Mouse (Mus musculus) 3134 (cell line): ENCODE data around the gene Polr2e.

Experiments
- DNase-seq: peaks from one replicate; pipeline ENCODE4 v3.0.0-alpha.2; 2011; ENCODE audit warnings: low spot score; ENCODE audit not compliant: insufficient read length; ENCODE audit errors: extremely low read depth

Polr2e gene

DNA sequence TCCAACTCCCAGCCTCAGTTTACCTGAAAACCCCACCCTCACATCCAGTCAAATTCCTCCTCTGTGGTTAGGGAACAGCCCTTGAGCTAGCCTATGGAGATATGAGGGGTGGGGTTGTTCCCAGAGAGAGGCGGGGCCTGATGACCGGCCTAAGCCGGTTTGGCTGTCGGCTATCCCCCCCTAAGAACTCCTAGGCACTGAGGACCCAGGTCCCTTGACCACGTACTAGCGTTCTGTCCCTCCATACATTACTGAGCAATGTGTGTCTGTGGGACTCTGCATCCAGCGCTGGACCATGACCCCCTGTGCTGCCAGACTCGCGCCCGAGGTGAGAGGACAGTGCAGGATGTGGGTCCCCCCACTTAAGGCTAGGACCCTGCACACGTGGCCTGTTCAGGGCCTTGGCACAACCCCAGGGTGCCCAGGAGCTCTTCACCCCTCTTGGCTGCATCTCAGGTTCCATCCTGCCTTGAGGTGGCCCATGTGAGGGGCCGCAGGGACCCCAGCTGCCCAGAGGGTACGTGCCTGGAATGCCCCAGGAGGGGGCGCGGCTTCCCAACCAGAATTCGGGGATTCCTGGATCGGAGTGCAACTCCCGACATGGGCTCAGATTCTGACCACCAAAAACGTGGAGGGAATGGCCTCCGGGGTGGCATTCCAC is 20.0 kb downstream of the Polr2e start:
- no peak for DNase-seq

DNA sequence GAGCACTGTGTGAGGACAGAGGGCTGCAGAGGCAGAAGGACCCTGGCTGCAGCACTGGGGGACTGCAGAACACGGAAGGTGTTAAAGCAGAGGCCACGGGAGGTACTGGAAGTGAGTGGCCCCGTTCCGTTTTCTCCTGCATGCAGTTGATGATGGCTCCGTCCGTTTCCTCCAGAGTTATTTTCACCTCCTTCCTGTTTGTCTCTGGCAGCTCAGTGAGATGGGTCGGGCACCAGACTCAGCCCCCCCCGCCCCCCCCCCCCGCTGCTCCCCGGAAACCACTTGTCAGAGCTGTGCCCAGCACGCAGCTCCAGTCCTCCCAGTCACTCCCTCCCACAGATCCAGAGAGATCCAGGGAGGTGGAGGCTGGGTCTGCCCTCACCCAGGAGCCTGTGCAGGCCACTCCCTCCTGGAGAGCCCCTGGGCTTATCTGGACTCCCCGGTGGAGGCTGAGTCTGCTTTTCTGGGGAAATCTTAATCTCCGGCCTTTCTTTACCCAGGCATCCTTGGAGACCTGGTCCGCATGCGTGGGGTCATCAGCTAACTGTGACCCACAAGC is 20.8 kb downstream of the Polr2e start:
- DNase-seq = peak; percentile 55

DNA sequence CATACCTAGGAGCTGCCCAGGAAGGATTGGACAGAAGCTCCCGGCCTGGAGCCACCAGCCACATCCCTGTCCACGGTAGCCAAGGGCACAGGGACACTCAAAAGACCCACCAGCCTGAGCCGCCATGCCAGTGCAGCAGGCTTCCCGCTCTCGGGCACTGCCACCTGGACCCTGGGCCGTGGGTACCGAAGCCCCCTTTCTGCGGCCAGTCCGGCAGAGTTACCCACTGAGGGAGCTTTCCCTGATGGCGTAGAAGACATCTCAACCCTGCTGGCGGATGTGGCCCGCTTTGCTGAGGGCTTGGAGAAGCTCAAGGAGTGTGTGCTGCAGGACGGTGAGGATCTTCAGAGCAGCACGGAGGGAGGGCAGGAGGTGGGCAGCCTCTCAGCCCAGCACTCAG is 21.8 kb downstream of the Polr2e start:
- no peak for DNase-seq

DNA sequence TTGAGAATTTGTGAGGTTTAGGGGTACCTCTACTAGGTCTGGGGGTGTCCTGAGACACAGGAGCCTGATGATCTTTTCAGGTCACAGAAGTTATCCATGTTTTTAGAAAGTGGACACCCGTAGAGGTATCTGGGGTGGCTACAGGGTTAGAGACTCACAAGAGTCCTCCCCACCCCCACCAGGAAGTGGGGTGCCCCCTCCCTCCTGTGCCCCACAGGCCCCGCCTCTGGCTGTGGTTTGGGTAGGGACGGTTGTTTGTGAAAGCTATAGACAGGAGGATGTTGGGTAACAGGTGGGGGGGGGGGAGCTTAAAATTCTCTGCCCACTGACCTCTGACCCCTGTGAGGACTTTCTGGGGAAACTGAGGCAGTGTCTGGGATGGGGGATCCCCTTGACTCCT is 22.2 kb downstream of the Polr2e start:
- no peak for DNase-seq

DNA sequence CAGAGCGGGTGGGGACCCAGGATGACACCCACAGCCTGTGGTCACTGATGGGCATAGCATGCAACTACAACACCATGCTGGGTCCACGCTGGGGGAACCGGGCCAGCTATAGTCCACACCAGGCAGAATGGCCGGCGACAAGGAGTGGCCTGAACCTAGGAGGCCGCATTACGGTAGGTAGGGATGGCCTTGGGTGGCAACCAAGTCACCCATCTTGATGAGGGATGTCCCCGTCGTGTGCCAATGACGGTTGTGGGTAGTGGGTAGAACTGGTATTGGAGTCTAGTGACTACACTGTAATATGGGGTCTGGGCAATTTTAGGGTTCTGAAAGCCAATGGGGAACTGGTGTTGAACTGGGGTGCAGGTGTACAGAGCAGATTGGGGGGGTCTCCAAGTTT is 22.7 kb downstream of the Polr2e start:
- DNase-seq = no peak

DNA sequence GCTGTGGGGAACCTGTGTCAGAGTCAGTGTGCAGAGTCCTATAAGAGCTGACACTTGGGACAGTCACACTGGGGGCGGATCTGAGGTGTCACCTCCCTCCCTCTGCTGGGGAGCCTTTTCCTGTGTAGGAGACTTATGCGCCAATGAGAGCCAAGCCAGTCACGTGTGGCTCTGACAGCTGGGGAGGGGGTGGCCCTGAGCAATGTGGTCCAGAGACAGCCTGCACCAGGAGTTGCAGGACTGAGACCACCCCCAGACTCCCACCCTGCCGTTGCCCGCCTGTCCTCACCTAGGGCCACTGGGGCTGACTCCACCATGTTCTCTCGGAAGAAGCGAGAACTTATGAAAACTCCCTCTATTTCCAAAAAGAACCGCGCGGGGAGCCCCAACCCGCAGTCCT is 23.1 kb downstream of the Polr2e start, which contains the start of gene Arhgap45:
Gene Arhgap45, plus strand, starts transcription at position 143 of the 400 bp plus-strand sequence.
- no peak for DNase-seq

DNA sequence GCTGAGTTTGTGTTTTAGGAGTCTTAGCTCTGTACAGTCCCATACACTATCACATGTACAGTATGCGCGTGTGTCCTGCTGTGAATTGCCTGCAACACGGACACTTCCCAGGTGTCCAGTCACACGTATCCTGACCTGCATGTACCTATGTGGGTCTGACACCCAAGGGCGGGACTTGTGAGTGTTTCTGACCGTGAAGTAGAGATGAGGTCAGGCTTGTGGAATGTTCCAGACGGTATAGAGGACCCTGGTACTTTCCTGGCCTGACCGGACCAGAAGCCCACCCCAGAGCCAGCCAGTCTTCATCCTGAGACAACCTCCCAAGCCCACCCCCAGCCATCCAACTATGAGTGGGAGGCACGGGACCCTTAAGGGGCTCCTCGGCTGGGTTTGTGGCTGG is 24.0 kb downstream of the Polr2e start:
- no peak for DNase-seq

DNA sequence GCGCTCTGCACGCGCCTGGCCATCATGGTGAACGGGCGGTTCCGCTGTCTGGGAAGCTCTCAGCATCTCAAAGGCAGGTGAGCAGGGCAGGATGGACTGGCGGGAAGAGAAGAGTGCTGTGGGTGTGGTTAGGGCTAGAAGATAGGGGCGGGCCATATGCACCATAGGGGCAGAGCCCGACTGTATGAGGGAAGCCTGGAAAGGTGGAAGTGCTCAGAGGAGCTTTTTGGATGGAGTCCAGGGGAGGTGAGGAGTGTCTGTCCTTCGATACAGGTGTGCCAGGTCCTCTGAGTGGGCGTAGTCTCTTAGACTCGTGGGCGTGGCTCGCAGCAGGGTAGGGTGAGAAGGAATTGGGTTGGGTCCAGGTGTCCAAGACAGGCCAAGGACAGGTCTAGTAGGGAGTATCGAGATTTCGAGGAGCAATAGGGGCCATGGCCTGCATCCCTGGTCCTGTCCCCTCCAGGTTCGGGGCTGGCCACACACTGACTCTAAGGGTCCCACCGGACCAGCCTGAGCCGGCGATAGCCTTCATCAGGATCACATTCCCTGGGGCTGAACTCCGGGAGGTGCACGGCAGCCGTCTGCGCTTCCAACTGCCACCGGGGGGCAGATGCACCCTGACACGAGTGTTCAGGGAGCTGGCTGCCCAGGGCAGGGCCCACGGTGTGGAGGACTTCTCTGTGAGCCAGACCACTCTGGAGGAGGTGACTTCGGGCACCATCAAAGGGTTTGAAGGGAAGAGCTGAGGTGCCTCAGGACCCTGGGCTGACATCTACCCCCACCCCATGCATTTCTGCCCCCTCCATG is 24.9 kb downstream of the Polr2e start:
- DNase-seq = peak; percentile 62

DNA sequence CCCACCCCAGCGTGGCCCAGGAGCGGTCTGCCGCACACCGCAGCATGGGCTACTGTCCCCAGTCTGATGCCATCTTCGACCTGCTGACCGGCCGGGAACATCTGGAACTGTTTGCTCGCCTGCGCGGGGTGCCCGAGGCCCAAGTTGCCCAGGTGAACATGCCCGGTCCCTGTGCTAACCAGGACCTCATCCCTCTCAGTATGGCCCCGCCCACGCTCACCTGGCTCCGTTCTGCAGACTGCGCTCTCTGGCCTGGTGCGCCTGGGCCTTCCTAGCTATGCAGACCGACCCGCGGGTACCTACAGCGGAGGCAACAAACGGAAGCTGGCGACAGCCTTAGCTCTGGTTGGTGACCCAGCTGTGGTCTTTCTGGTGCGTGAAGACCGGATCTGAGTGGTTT is 26.0 kb downstream of the Polr2e start:
- DNase-seq = no peak

DNA sequence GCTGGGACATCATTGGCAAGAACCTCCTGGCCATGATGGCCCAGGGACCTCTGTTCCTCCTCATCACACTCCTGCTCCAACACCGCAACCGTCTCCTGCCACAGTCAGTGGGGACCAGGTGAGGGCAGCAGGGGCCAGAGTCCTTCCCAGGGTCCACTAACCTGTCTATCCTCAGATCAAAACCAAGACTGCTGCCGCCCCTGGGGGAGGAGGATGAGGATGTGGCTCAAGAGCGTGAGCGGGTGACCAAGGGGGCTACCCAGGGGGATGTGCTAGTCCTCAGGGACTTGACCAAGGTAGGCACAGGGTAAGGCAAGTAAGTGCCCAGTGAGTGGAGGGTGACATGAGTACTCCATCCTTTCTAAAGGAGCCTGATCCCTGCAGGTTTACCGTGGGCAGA is 27.9 kb downstream of the Polr2e start:
- DNase-seq = no peak

DNA sequence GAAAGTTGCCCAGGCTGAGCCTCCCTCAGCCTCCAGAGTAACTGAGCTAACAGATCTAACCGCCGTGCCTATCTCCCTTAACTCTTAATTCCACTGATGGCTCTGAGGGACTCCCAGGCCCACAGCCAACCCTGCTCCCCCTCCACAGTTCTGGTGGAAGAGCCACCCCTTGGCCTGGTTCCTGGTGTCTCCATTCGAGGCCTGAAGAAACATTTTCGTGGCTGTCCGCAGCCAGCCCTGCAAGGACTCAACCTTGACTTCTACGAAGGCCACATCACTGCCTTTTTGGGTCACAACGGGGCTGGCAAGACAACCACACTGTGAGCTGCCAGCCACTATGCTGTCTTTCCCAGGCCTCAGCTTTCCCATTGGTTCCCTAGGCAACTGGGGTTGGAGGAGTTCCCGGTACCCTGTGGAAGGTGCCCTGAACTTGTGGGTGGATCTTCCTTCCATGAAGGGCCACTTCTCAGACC is 35.3 kb downstream of the Polr2e start:
- no peak for DNase-seq

DNA sequence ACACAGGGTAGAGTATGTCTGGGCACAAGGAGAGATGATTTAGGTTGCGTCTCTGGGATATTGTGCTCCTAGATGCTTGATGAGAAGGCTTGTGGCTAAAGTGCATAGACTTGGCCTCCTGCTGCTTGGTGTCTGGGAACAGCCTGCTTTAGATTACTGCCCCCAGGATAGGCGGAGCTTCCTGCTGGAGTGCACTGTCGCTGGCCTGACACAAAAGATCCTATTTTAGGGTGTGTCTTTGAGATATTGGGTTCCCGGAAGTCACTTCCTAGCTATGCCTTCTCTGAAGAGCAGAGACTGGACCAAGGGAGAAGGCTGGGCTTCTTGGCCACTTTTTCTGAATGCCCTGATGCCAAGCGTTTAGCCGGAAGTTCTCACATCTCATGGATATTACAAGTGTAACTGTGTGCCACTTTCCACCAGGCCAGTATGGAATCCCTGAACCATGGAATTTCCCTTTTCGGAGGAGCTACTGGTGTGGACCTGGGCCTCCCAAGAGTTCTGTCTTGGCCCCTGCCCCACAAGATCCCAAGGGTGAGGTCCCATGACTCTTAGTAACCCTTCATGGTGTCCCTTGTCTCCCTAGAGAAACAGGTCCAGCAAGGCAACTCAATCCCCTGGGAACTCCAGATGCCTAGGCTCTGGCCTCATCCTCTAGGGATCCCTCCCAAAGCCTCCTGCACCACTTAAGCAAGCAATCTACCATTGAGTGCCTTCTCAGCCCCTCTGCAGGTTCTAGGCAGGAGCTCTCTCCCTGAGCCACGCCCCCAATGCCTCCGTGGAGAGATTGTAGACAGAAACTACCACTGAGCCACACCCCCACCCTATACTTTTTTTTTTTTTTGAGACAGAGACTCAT is 36.0 kb downstream of the Polr2e start:
- peak; percentile 69 for DNase-seq

DNA sequence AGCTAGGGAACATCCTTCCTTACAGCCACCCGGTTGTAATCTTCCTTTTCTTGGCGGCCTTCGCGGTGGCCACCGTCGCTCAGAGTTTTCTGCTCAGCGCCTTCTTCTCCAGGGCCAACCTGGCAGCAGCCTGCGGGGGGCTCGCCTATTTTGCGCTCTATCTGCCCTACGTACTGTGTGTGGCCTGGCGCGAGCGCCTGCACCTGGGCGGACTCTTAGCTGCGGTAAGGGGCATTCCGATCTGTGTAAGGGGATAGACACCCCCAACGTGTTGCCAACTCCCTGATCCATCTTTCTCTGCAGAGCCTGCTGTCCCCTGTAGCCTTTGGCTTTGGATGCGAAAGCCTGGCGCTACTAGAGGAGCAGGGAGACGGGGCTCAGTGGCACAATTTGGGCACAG is 36.8 kb downstream of the Polr2e start:
- DNase-seq = no peak

DNA sequence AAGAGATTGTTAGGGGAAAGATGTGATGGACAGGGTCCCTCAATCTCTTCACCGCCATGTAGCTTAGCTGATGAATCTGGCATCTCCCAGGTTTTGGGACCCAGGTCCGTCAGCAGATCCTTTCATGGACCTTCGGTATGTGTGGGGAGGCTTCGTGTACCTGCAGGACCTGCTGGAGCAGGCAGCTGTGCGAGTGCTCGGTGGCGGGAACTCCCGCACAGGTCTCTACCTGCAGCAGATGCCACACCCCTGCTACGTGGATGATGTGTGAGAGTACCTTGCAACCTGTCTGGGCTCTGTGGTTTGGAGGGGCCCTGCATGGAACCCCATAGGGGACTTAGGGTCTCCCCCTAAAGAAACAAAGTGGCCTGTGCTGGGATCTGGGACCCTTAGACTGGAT is 37.6 kb downstream of the Polr2e start:
- DNase-seq = no peak

DNA sequence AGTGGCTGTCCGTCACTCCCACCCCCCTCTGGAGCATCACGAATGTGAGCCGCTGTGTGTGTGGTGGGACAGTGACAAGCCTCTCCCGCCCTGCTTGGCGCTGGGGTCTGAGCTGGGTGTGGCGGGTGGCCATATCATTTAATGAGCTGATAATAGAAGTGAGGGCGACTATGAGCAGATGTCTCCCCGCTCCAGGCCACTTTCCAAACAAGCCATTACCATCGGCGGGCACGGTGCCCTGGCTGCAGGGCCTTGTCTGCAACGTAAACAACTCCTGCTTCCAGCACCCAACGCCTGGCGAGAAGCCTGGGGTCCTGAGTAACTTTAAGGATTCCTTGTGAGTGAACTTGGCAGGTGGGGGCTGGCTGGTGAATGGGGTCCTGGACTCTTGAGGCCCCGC is 41.8 kb downstream of the Polr2e start:
- no peak for DNase-seq

DNA sequence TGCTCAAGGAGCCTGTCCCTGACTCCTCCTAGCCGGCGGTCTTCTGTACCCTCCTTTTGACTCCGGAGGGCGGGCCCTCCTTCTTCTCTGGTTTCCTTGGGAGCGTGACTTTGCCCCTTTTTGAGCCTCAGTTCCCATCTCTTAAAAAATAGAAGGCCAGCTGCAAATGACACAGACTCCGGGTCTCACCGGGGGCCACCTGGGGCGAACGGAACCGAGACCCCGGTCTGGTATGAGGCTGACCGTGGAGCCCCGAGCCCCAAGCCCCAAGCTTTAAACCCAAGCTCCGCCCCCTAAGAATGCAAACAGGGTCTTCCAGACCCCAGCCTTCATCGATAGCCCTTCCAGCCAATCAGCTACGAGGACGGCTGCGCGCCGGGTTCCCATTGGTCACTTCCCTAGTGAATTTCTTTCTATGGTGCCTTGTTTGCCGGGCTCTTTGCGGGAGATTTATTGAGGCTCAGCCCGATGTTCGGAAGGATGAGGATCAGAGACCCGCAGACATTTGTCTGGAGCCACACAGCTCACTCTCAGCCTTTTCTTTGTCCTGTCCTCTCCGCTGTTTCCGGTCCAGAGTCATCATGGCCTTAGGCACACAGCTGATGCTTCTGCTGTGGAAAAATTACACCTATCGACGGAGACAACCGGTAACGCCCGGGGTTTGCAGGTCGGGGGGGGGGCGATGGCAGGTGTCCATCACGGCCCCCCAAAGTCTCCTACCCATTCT is 42.4 kb downstream of the Polr2e start:
- DNase-seq = peak; percentile 80

DNA sequence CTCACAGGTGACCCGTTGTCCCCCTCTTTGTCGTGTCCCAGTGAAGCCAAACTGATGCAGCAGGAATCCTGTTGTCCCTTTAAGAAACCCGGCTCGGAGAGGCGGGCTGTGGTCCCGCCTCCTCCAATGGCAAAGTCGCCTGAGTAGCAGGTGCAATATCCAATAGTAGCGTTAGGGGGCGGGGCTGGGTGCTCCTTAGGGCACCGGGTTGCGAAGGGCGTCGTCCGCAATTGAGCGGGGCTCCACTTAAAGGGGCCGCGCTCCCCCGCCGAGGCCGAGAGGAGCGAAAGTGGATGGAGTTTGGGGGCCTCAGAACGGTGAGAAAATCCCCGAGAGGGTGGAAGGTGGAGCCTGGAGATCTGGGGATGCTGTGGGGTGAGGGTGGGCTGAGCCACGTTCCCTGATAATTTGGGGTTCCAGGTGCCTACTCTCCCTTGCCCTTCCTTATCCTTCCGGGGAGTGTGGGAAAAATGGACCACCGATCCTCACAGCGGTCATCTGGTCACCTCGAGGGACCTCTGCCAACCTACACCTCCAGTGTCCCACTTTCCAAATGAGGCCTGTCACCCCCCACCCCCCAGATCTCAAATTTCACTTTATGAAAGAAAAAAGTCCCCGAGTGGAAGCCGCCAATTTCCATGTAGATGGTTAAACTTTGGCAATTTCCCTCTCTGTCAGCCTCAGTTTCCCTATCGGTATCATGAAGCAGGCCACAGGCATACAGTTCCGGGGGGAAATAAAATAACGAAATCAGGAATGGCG is 43.1 kb downstream of the Polr2e start, which contains the start of gene Abca7:
Gene Abca7, plus strand, starts transcription at position 223 of the 762 bp plus-strand sequence.
- peak; percentile 89 for DNase-seq

DNA sequence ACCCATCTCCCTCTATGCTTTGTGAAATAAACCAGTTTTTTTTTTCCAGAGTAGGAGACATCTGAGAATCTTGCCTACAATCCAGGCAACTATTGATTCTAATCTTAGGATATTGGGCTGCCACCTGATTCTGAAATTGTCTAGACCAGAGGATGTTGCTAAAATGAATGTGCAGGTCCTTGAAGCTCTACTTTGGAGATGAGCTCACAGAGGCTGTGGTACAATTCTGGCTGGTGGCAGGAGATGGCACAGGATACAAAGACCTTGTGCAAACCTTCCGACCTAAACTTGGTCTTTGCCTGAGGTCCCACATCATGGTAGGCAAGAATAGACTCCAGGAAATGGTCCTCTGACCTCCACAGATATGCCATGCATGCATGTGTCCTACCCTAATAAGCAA is 44.0 kb downstream of the Polr2e start:
- DNase-seq = no peak

DNA sequence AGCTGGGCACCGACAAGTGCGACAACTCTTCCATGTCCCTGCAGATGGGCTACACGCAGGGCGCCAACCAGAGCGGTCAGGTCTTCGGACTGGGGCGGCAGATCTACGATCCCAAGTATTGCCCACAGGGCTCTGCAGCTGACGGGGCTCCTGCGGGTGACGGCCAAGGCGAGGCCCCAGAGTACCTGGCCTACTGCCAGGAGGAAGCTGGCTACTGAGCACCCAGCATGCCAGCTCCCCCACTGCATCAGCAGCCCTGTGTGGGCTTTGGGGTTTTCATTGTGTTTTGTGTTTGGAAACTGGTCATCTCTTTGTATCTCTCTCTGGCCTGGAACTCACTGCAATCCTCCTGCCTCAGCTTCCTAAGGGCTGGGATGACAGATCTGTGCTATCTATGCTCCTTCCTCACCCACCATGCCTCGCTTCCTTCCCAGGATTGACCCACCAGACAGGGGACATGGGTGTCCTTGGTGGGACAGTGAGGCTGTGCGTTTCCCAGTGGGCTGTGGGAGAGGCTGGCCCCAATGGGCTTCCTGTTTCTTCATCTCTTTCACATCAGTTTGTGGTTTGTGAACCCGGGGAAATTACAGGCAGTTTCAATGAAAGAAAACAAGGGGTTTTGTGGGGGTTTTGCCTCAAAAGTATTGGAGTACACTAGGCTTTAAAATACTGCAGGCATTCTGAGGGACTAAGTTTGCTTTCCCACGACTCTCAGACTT is 45.0 kb downstream of the Polr2e start:
- no peak for DNase-seq
